Mouse (Mus musculus) forebrain, embryonic 12.5 days (tissue): ENCODE measurements around the gene Plcl2. TPM values are rescaled to one million over a fixed set of nuclear protein-coding genes. Genes with fewer than 3 reads are reported as not detected.

ENCODE experiments used
- ATAC-seq: fragments of 200-750 bp; cut with Nextera tagmentation; 2 replicates; pipeline ENCODE4 v1.8.0; 2017; ENCODE audit warnings: moderate TSS enrichment; ENCODE audit not compliant: low FRiP score
- H3K27ac ChIP-seq: fragments of 300-500 bp; sonication (generic); 2 replicates; pipeline ENCODE4 v1.5.1; 2016; ENCODE audit warnings: mild to moderate bottlenecking
- H3K27me3 ChIP-seq: fragments of 300-500 bp; sonication (generic); 2 replicates; pipeline ENCODE4 v1.6.1; 2016; ENCODE audit warnings: mild to moderate bottlenecking
- H3K36me3 ChIP-seq: fragments of 300-500 bp; sonication (generic); replicated peaks from 2 replicates; pipeline ENCODE4 v1.6.1; 2016; ENCODE audit warnings: mild to moderate bottlenecking
- H3K4me1 ChIP-seq: fragments of 300-500 bp; sonication (generic); 2 replicates; pipeline ENCODE4 v1.6.1; 2016
- H3K4me2 ChIP-seq: fragments of 300-500 bp; sonication (generic); 2 replicates; pipeline ENCODE4 v1.6.1; 2016; ENCODE audit warnings: mild to moderate bottlenecking, moderate library complexity
- H3K4me3 ChIP-seq: fragments of 300-500 bp; sonication (generic); replicated peaks from 2 replicates; pipeline ENCODE4 v1.5.1; 2016; ENCODE audit warnings: mild to moderate bottlenecking
- H3K9ac ChIP-seq: fragments of 300-500 bp; sonication (generic); 2 replicates; pipeline ENCODE4 v1.6.1; 2016; ENCODE audit warnings: mild to moderate bottlenecking
- H3K9me3 ChIP-seq: fragments of 300-500 bp; sonication (generic); 2 replicates; pipeline ENCODE4 v1.6.1; 2016
- WGBS: fragments of 180-500 bp; shearing (Covaris S2); methylation state at CpG from one replicate; pipeline ENCODE4 v1.1.7; 2016; 5-methylcytosine and 5-hydroxymethylcytosine counted together
- polyA plus RNA-seq: library from polyadenylated mRNA; unstranded; fragments of >200 nt; fragmentation: Nextera tagmentation; extraction: Ambion mirVana; gene quantifications from 2 replicates; pipeline ENCODE4 v1.2.1, GENCODE M21; 2016

Gene Plcl2
- polyA plus RNA-seq, 1 experiment from 2014 or later, result 9.4 TPM

DNA sequence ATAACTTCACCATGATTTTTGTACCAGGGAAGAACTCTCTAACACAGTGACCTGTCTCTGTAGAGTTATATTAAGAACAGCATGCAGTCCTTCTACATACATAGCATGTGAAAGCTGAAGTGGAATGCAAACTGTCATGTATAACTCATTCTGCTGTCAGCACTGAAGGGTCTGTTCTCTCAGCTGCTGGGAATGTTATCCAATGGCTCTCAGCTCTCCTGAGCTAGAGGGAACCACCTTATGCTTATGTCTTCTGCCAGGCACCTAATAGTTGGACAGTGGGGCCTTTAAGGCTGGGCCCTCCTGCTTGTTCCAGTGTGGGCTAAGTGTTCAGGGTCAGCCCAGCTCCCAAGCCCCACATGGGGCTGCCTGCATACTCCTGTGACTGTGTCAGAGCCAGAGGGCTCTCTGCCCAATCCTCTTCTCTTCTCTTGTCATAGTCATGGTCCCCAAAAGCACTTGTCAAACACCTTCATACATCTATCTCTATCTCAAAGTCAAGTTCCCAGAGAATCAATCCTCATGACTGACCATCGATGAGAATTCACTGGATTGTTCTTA, 22.1 kb upstream of the Plcl2 start:
- WGBS, result 90% methylated on average over 1 of the region's 1 CpGs

DNA sequence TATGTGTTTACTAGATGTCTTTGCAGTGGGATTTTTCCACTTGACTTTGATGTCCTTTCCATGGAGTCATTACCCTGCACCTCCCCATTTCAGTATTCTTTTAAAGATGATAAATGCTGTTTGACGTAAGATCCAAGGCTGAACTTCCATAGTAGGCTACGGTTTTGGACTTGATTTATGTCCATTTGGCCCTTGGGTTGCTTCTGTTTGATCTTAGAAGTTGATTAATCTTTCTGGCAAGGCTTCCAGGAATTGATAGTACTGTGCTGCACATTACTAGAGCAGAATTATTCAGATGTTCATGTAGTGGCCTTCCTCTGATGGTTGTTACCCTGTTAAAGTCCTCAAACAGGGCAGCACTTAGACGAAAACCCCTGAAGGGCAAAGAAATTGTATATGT, 21.5 kb upstream of the Plcl2 start:
- 93% methylated on average over 3 of the region's 3 CpGs for WGBS
- H3K4me3 ChIP-seq, result no peak overlapping the region
- no peaks in the 10 kb centered on the region for H3K27me3 ChIP-seq
- H3K36me3 ChIP-seq, result no peaks in the 10 kb centered on the region
- no peak for ATAC-seq
- H3K9ac ChIP-seq, result no peak overlapping the region
- H3K27ac ChIP-seq, result no peak overlapping the region
- H3K4me1 ChIP-seq, result no peaks in the 10 kb centered on the region
- H3K4me2 ChIP-seq, result no peak overlapping the region
- H3K9me3 ChIP-seq, result no peaks in the 10 kb centered on the region

More for the DNA sequence above, 22.1 kb upstream of the Plcl2 start:
- no peaks in the 10 kb centered on the region for H3K9me3 ChIP-seq
- no peak overlapping the region for H3K27ac ChIP-seq
- no peak for ATAC-seq
- no peaks in the 10 kb centered on the region for H3K36me3 ChIP-seq
- H3K4me2 ChIP-seq, result no peak overlapping the region
- H3K9ac ChIP-seq, result no peak overlapping the region
- H3K4me1 ChIP-seq, result no peaks in the 10 kb centered on the region
- H3K4me3 ChIP-seq, result no peak overlapping the region
- no peaks in the 10 kb centered on the region for H3K27me3 ChIP-seq

DNA sequence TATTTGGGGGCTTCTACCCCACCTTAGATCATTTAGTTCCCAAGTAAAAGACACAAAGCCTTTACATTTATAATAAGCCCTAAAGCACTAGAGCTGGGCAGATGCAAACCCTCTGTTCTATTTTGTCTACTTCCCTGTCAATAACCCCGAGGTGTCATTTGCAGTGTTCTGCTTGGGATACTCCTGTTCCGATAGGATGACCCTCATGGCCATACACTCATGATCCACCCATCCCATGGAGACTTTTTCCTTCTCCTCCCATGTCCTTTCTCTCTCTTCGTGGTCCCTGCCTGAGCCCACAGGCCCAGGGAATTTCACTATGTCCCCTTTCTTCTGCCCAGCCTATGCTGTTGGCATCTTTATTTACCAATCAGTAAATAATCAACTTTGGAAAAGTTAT, 20.8 kb upstream of the Plcl2 start:
- no peaks in the 10 kb centered on the region for H3K9me3 ChIP-seq
- no peak for ATAC-seq
- no peak overlapping the region for H3K27ac ChIP-seq
- H3K4me1 ChIP-seq, result no peaks in the 10 kb centered on the region
- H3K4me3 ChIP-seq, result no peak overlapping the region
- 89% methylated on average over 3 of the region's 3 CpGs for WGBS
- no peaks in the 10 kb centered on the region for H3K36me3 ChIP-seq
- H3K9ac ChIP-seq, result no peak overlapping the region
- no peaks in the 10 kb centered on the region for H3K27me3 ChIP-seq
- no peak overlapping the region for H3K4me2 ChIP-seq

DNA sequence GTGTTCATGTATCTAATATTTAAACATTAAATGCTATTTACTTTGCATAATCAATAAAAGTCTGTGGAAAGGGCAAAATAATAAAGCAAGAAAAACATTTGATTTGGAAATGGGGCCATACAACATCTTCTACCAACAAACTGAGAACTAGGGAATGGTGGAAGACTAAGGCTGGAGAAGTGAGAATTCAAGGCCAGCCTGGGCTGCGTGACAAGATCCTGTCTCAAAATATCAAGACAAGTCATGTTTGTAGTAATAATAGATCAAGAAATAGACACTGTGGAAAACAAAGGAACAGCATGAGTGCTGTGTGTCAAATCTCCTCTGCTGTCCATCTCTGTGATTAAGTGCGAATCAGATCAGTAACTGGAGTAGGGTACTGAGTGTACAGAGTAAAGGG, 20.3 kb upstream of the Plcl2 start:
- ATAC-seq, result no peak
- no peak overlapping the region for H3K4me2 ChIP-seq
- no peak overlapping the region for H3K27ac ChIP-seq
- 86% methylated on average over 2 of the region's 2 CpGs for WGBS
- no peaks in the 10 kb centered on the region for H3K9me3 ChIP-seq
- no peak overlapping the region for H3K9ac ChIP-seq
- no peaks in the 10 kb centered on the region for H3K27me3 ChIP-seq
- H3K4me3 ChIP-seq, result no peak overlapping the region
- no peaks in the 10 kb centered on the region for H3K36me3 ChIP-seq
- no peaks in the 10 kb centered on the region for H3K4me1 ChIP-seq

DNA sequence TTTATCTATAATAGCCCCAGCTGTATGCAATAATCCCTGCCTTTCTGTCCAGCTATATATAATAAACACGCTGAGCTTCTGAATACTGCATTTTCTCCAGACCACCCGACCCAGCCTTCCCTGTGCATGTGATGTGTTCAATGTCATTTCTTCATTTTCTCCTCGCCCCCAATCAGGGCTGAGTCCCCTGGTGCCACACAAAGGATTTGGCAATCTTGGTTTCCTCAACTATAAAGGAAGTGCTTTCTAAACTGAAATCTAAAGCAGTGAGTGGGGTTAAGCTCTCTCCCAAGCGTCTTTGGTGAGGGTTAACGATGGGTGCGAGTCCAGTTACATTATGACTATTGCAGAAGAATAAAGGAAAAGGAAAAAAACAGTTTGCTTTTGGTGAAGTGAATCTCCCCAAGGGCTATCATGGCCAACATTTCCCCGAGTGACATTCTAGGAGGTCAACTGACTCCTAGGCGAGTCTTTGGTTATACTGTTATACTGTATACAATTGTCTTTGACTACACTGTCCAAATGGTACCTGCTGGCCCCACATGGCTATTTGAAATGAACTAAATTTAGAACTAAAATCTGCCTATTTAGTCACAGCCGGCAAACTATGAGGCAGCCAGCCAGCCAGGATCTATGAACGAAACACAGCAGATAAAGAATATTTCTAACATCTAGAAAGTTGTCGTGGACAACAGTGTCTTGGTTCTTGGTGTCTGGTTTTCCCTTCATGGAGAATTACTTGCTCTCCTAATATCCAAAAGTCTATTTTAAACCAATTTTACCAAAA, 18.4 kb upstream of the Plcl2 start:
- 80% methylated on average over 11 of the region's 11 CpGs for WGBS

DNA sequence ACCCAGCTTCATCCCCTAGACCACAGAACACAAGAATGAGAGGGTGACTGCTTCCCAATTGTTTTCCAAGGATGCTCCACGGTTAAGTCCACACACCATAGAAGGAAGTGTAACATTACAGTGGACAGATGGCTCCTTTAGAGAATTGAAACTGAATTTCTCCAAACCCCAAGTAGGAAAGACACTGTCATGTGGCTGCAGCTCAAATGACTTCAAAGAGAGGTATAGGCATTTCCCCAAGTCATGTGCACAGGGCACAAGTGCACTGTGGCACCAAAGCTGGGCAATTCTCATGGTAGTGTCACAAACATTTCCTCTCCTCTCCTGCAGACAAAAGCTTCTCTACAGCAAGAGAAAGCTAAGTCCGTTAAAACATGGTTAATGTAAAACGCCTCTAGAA, 17.7 kb upstream of the Plcl2 start:
- ATAC-seq, result no peak
- 86% methylated on average over 3 of the region's 3 CpGs for WGBS

More for the DNA sequence above, 18.4 kb upstream of the Plcl2 start:
- ATAC-seq, result no peak
- peaks cover under 1% of the 10 kb centered on the region; the same call in 1 of the 2 replicates for H3K27me3 ChIP-seq
- no peak overlapping the region for H3K4me3 ChIP-seq
- H3K4me1 ChIP-seq, result peaks cover 6% of the 10 kb centered on the region
- no peak overlapping the region for H3K27ac ChIP-seq
- no peaks in the 10 kb centered on the region for H3K9me3 ChIP-seq
- no peak overlapping the region for H3K4me2 ChIP-seq
- H3K9ac ChIP-seq, result no peak overlapping the region
- no peaks in the 10 kb centered on the region for H3K36me3 ChIP-seq

DNA sequence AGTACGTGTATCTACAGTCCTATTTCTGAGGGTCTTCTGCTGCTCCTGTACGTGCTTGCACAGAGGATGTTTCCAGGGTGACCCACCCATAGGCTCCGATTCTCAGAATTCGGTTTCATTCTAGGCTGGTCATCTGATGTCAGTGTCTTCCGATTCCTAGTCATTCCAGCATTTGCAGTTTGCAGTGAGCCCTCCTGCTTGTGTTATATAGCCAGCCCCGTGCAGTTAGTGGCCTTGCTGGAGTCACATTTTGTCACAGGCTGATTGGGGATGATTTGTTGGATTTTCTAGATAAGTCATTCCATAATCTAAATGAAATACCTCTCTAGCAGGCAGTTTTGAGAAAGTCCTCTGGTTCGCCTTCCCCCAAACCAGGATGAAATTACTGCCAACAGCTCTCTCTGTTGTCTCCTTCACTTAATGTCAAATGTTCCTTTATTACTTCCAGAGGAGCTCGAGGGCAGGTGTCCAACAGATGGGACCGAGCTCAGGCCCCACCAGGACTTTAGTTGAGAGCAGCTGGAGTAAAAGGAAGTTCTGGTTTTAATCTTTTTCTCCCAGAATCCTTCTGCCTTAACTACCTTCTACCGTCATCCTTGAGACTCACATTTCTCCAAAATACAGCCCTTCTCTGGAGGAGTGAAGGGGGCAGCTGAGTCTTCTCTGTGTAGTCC, 13.8 kb upstream of the Plcl2 start:
- peaks cover 22% of the 10 kb centered on the region for H3K4me1 ChIP-seq
- peaks cover 12% of the 10 kb centered on the region; the same call in 1 of the 2 replicates for H3K27me3 ChIP-seq
- no peak overlapping the region for H3K27ac ChIP-seq
- H3K36me3 ChIP-seq, result no peaks in the 10 kb centered on the region
- H3K9me3 ChIP-seq, result no peaks in the 10 kb centered on the region
- no peak overlapping the region for H3K4me2 ChIP-seq
- no peak overlapping the region for H3K9ac ChIP-seq
- no peak overlapping the region for H3K4me3 ChIP-seq
- ATAC-seq, result no peak
- 72% methylated on average over 10 of the region's 10 CpGs for WGBS

More for the DNA sequence above, 17.7 kb upstream of the Plcl2 start:
- Histone ChIP-seq H3K4me3 (no peak overlapping the region), H3K27me3 (peaks cover 8% of the 10 kb centered on the region; the same call in 1 of the 2 replicates), H3K9ac (no peak overlapping the region), H3K36me3 (no peaks in the 10 kb centered on the region), H3K4me2 (no peak overlapping the region), H3K4me1 (peaks cover 6% of the 10 kb centered on the region), H3K27ac (no peak overlapping the region), H3K9me3 (no peaks in the 10 kb centered on the region)

DNA sequence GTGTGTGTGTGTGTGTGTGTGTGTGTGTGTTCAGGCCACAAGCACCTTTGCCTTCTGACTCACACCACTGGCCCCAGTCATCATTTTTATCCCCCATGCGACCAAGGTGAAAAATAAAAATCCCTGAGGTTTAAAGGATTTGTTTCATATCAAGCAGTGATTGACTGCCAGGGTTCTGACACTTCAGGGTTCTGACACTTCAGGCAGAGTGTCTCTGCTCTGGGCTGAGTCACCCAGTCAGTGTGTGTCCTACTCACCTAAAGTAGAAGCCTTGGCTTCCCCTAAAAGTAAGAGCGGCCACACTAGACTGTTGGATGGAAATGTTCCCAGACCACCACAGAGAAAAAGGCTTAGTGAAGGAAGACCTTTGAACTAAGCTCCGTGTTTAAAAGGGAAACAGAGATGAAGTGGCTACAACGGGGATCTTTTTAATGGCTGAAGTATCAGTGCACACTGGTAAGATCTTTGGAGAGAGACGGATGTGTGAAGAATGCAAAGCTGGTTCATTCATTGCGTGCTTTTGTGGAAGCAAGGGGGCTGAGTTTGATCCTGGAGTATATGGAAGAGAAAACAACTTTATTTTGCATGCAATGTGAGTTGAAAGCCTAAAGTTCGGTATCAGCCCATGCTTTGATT, 11.0 kb upstream of the Plcl2 start:
- peak; percentile 24; the same call in 1 of the 2 replicates for ATAC-seq
- WGBS, result 12% methylated on average over 7 of the region's 7 CpGs
- H3K9me3 ChIP-seq, result no peaks in the 10 kb centered on the region
- no peak overlapping the region for H3K27ac ChIP-seq
- H3K9ac ChIP-seq, result no peak overlapping the region
- H3K36me3 ChIP-seq, result no peaks in the 10 kb centered on the region
- H3K4me3 ChIP-seq, result no peak overlapping the region
- peaks cover 22% of the 10 kb centered on the region for H3K4me1 ChIP-seq
- H3K27me3 ChIP-seq, result peaks cover 12% of the 10 kb centered on the region; the same call in 1 of the 2 replicates
- H3K4me2 ChIP-seq, result no peak overlapping the region

DNA sequence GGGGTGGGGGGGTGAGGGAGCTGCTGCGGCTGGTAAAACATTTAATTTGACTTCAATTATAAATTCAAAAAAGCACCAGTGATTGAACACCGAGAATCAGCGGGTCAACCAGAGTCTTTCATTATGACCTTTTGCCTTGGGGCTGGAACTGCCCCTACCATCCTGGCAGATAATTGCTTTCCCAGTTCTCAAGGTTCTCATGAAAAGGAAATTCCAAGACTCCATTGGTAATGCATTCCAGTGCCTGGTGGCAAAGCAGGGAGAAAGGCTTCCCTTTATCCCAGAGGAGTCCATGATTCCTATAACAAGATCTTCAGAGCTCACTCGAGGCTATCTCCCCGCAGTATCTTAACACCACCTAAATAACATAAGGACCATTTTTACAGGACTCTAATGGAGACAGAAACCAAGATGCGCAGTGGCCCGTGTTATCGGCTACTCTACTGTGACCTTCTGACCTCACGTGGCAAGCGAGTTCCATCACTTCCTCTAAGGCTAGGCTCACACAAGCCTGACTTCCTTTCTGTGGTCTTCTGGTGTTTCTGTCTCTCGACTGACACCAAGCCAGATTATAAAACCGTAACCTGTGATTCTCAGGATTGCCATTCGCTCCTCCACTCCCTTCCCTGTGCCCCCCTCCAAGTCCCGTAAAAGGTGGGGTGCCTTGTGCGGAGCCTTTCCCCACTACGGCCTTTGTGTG, 10.0 kb upstream of the Plcl2 start:
- H3K9ac ChIP-seq, result no peak overlapping the region
- H3K4me1 ChIP-seq, result peaks cover 20% of the 10 kb centered on the region
- no peaks in the 10 kb centered on the region for H3K36me3 ChIP-seq
- ATAC-seq, result no peak
- WGBS, result 59% methylated on average over 16 of the region's 16 CpGs
- no peak overlapping the region for H3K27ac ChIP-seq
- no peaks in the 10 kb centered on the region for H3K9me3 ChIP-seq
- H3K4me2 ChIP-seq, result no peak overlapping the region
- H3K4me3 ChIP-seq, result no peak overlapping the region
- peaks cover 12% of the 10 kb centered on the region; the same call in 1 of the 2 replicates for H3K27me3 ChIP-seq

DNA sequence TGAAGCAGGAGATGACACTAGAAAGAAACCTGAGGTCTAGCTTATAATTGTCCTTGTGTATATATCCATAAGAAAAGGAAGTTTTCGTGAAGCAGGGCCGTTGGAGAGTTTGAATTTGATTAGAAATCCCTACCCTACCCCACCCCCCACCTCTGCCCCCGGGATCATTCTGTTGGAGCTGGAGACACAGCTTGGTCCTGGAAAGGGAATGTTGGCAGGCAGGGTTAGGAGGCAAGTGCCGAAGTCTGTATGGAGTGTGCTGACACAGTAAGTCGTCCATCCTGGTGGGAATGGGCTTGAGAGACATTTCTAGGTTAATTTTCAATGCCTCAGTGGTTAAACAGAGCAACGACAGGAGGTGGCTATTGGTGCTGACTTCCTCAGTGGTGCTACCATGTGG, 8.4 kb upstream of the Plcl2 start:
- Histone ChIP-seq H3K27ac (no peak overlapping the region), H3K4me2 (no peak overlapping the region), H3K9me3 (no peaks in the 10 kb centered on the region), H3K9ac (no peak overlapping the region), H3K27me3 (peaks cover 11% of the 10 kb centered on the region; the same call in 1 of the 2 replicates), H3K4me1 (0 out of 2 replicates have a peak, but pooled peaks cover 16% of the 10 kb centered on the region), H3K4me3 (no peak overlapping the region), H3K36me3 (no peaks in the 10 kb centered on the region)
- ATAC-seq, result no peak
- 77% methylated on average over 6 of the region's 6 CpGs for WGBS

DNA sequence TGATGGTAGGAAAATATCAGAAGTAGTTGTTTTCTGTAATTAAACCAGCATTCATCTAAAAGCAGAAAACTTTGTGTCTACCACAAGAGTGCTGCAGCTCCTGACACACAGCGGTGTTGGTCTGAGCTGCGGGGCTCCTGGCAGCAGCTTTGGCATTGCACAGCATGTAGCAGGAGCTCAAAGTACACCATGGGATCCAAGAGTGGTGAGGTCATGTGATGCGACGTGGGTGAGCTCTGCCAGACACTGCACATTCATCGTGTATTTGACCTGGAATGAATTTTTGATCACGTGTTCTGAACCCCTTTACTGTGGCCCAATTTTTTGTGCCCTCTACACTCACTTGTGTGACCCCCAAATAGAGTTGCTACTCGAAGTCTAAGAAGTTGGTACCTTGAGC, 6.1 kb upstream of the Plcl2 start:
- Histone ChIP-seq H3K27me3 (peaks cover 6% of the 10 kb centered on the region; the same call in 1 of the 2 replicates), H3K4me1 (peaks cover 15% of the 10 kb centered on the region; the same call in 1 of the 2 replicates), H3K4me2 (no peak overlapping the region), H3K36me3 (no peaks in the 10 kb centered on the region), H3K9me3 (no peaks in the 10 kb centered on the region), H3K9ac (no peak overlapping the region), H3K27ac (no peak overlapping the region), H3K4me3 (no peak overlapping the region)
- no peak for ATAC-seq
- WGBS, result 85% methylated on average over 7 of the region's 7 CpGs
